Mouse (Mus musculus): ENCODE results near the gene Lypd4. TPM values are rescaled to one million over a fixed set of nuclear protein-coding genes. Genes with fewer than 3 reads are reported as not detected.
A peak's percentile ranks its signal among the peaks of the same experiment; 100 is the strongest.
"Not testable (repeated sequence)": the region's sequence is repeated elsewhere in the genome, so short reads cannot be mapped to it uniquely, and the experiment has no call there.

Gene Lypd4
- not detected for total RNA-seq (2021)
- long read RNA-seq, experiment 1, result 0 reads
- long read RNA-seq, experiment 2, result 0 reads

DNA sequence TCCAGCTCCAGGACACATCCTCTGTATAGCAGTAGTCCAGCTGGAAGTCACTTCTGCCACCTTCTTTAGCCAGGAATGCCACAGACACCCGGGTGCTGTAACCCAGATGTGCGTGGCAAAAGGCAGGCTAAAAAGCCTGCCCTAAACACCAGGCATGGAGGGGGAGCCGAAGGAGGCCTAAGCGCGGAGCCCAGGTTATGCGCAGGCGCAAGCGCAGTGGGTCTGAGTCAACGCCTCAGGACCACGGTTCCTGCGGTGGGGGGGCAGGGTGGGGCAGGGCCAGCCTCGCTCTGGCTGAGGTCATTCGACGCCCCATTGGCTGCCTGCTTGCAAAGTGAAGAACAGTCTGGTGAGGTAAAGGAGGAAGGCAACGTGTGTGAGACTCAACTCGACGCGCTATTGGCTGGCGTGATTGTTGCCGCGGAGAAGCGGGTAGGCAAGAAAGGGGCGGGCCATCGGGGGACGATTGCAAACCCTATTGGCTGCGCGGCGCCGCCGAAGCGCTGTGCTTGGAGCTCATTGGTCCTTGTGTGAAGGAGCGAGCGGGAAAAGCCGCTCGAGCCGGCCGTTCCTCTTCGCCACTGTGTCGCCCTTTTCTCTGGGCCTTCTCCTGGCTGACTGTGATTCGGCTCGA is at the start of gene Lypd4, which contains the start of gene Dmrtc2:
Gene Lypd4 (minus strand): TSS at position 410 of the 634 bp plus-strand sequence.
Gene Dmrtc2 (plus strand): TSS at position 526 of the 634 bp plus-strand sequence.
- no peak for DNase-seq

- DNase-seq, result no peak
These were observed 49.1 kb upstream of the Lypd4 start for GRCm38 (mm10) chr7:24918763-24919323.

DNA sequence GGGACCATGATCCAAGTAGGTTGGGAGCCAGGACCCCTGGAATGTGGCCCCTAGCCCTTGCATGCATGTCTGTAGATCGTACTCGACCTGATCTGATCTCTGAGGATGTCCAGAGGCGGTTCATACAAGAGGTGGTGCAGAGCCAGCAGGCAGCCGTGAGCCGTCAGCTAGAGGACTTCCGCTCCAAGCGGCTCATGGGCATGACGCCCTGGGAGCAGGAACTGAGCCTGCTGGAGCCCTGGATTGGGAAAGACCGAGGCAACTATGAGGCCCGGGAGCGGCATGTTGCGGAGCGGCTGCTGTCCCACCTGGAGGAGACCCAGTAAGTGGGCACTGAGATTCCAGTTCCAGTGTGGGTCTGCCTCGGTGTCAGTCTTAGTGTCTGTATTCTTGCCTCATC is 42.7 kb upstream of the Lypd4 start:
- DNase-seq, result no peak

DNA sequence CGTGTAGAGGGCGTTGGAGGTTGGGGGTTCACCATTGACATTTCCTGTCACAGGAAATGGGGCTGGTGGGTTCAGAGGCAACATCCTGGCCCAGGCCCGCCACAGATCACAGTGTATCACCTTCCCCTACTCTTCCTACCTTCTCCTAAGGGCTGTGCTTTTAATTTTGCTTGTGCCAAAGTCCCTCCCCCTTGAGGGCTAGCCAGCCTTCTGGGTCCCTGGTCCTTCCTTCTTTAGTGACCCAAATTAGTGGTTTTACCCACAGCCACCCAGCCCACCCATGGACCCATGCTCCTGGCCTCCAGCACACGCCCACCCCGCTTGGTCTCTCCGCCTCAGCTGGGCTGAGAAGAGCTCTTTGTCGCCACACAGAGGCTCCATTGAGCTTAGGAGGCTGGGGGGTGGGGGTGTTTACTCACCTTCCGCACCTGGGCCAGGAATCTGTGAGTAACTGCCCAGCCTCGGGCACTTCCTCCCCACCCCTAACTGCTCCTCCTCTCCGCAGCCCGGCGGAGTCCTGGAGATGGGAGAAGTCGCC is 37.5 kb upstream of the Lypd4 start:
- no peak for DNase-seq

DNA sequence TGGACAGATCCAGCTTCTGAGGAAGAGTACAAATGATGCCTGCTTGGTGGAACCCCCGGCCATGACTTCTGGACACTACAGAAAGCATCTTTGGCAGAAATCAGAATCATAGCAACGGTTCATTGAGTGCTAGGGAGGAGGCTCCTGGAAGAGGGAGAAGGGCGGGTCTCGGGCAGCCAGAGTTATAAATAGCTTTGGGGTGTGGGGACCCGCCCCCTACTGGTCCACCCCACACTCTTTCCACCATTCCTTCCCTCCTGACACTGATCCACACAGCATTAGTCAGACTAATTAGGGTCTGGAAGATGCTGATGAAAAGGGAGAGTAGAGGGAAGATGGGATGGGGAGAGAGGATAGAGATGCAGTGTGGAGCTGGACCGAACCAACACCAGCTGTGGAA is 36.8 kb upstream of the Lypd4 start:
- DNase-seq, result no peak

DNA sequence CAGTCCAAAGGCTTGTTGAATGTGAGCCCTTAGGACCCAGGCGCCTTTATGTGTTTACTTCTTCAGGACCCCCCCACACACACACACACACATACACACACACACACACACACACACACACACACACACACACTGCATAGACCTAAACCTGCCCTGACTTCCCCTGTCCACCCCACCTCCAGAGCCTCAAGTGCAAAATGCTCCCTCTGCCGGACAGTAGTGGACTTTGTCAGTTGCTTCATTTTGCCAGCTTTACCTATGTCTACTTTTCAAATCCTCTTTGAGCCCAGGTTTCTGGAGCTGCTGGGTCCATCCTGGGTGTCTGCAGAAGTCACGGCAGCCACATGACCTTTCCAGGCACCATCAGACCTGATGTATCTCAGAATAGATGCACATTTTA is 35.2 kb upstream of the Lypd4 start:
- DNase-seq, result no peak

DNA sequence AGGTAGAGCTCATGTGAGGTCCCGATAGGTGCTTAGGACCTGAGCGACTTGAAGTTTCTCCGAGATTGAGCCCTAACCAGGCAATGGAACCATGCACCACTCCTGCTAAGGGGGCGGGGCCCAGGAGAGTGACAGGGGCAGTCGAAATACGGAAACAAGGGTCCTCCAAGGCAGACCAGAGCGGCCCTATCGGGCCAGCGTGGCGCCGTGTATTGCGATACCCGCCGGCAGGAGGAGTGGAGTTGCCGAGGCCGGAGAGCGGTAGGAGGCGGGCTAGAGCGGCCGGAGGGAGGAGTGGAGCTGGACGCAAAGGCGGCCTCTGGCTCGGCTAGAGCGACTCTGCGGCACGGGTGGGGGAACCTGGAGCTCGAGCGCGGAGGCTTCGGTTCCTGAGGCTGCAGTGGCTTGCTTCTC is 34.3 kb upstream of the Lypd4 start:
- DNase-seq, result peak; percentile 98

GRCm38 (mm10) chr7:24903444-24903825 is 33.7 kb upstream of the Lypd4 start:
- no peak for DNase-seq

- peak; percentile 79 for DNase-seq
These were observed 33.1 kb upstream of the Lypd4 start, which contains the start of gene Arhgef1 for GRCm38 (mm10) chr7:24902630-24903443. Gene Arhgef1 (plus strand): TSS chr7:24902912.

GRCm38 (mm10) chr7:24902264-24902629 is 32.5 kb upstream of the Lypd4 start:
- DNase-seq, result no peak

GRCm38 (mm10) chr7:24901842-24902241 is 32.1 kb upstream of the Lypd4 start:
- DNase-seq, result no peak

DNA sequence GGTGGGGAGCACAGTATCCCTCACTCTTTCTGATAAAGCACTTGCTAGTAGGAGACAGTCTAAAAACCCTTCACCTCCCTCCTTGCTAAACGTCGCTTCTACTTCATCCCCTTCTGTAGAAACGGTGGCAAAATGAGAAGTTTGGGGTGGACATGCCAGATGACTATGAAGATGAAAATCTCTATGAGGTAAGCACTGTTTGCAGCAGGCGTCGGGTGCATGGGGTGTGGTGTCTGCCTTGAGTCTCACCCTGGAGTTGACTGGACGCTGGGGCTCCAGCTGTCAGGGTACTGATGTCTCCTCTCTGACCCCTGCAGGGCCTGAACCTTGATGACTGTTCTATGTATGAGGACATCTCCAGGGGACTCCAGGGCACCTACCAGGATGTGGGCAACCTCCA is 31.4 kb upstream of the Lypd4 start:
- no peak for DNase-seq

GRCm38 (mm10) chr7:24897959-24898358 is 28.2 kb upstream of the Lypd4 start:
- no peak for DNase-seq

DNA sequence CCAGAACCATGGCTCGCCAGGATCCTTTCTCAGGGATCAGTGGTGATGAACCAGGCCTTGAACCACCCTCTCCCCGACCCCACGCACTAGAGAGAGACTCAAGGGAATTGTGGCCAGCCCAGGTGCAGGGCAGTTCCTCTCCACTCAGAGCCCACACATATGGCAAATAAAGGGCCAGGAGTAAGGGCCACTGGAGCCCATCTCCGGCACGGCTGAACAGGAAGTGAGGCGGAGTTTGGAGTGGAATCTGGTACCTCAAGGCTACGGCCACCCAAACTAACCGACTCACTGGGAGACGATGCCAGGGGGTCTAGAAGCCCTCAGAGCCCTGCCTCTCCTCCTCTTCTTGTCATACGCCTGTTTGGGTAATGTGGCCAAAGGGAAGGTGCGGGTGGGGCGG is 27.5 kb upstream of the Lypd4 start, which contains the start of gene Cd79a:
Gene Cd79a (plus strand): TSS at position 158 of the 400 bp plus-strand sequence.
- DNase-seq, result no peak

- no peak for DNase-seq
These were observed 26.5 kb upstream of the Lypd4 start for GRCm38 (mm10) chr7:24896269-24896668.

GRCm38 (mm10) chr7:24895749-24896148 is 26.0 kb upstream of the Lypd4 start:
- not testable (repeated sequence) for DNase-seq

DNA sequence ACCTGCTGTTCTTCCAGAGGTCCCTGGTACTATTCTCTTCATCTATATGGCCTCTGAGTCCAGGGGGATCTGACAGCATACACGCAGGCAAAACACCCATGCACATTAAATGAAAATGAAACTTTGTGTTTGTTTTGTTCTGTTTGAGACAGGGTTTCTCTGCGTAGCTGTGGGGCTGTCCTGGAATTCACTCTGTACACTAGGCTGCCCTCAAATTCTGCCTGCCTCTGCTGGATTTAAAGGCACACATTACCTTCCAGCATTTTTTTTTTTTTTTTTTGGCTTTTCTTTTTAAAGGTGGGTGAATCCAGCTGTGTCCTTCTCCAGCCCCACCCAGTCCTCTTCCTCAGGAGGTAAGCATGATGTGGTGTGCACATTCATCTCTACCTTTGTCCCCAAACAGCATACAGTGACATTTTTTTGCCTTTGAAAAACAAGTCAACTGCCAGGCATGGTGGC is 22.4 kb upstream of the Lypd4 start:
- DNase-seq, result no peak

DNA sequence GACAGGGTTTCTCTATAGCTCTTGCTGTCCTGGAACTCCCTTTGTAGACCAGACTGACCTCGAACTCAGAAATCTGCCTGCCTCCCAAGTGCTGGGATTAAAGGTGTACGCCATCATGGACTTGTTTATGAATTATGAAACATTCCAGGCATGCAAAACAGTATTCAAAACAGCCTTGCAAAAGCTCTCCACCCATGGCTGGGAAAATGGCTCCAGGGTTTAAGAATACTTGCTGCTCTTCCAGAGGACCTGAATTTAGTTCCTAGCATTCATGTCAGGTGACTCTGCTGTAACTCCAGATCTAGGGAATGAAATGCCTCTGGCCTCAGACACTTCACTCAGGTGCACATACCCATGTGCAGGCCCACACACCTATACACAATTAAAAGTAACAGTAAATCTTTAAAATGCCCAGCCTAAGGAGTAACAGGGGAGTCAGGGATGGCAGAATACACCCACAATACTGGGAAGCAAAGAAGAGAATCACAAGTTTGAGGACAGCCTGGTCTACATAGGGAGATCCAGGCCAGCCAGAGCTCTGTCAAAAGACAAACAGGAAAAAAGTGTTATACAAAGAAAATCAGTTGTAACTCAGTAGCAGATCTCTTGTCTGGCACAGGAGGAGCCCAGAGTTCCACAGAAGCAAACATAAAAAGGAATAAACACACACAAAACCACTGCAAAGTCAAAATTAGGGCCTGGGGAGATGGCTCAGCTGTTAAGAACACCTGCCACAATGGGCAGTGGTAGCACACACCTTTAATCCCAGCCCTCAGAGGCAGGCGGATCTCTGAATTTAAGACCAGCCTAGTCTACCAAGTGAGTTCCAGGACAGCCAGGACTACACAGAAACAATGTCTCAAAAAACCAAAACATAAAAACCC is 21.7 kb upstream of the Lypd4 start:
- no peak for DNase-seq

DNA sequence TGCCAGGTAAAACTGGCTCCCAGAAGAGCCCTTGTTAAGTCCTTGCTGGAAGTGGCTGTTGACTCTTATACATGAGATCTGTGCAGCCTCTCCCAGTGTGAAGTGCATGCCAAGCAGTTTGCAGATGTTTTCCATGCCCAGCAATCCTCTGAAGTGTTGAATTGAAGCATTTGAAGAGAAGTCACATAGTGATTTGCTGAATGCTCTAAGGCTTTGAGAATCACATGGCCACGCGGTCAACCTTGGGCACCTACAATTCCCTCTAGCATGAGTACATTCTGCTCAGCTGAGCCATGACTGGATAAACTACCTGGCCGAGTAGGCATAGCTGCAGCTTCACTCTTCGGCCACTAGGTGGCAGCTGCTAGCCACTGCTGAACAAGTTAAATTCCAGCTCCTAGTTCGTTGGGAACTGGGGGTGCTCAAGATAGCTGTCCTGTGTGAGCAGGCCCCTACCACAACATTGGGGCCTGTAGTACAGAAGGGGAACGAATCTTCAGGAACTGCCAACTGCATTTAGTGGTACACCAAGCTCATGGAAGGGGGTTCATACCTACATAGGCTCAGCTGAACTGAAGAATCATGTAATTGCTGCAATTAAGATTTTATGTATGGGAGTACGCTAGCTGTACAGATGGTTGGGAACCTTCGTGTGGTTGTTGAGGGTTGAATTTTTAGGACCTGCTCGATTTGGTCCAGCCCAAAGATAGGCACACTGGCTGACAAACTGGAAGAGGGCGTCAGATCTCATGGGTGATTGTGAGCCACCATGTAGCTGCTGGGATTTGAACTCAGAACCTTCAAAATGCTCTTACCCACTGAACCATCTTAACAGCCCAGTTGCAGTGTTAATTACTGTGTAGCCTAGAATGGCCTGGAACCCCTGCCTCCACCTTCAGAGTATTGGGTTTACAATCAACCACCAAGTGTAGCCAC is 20.8 kb upstream of the Lypd4 start:
- peak; percentile 37 for DNase-seq

- no peak for DNase-seq
These were observed 19.9 kb upstream of the Lypd4 start for GRCm38 (mm10) chr7:24889431-24890220.
